Mouse (Mus musculus) right cerebral cortex, postnatal 4 days (tissue): ENCODE data around the gene Cacnb2.

Source experiments
- DNase-seq: peaks from one replicate; pipeline ENCODE4 v3.0.0-alpha.2; 2022

Cacnb2 gene

DNA sequence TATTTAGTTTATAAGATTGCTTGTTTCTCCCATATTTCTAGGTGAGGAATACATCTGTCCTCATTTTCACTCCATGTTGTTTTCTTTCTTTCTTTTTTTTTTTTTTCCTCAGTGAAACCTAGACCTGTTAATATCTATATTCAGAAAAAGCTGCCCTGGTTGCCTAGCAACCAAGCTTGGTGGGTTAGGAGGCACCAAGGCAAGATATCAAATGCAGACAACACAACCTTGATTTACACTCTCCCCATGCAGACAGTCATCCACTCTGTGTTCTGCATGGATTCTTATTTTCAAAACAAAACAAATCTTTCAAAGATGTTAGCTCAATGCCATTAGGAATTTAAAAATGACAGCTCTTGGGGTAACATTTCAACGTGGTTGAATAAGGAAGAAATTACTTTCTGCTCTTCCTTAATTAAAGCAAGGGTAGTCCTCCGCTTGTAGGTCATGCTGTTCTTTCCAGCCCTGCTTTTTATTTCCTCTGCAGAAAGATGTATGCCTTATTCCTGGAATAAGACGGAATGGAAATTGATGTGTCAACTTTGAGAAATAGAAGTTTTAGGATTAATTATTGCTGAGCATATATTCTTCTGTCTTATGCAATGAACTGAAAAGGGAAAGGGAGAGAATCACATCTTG lies 172.1 kb downstream of the Cacnb2 start:
- DNase-seq: no peak

DNA sequence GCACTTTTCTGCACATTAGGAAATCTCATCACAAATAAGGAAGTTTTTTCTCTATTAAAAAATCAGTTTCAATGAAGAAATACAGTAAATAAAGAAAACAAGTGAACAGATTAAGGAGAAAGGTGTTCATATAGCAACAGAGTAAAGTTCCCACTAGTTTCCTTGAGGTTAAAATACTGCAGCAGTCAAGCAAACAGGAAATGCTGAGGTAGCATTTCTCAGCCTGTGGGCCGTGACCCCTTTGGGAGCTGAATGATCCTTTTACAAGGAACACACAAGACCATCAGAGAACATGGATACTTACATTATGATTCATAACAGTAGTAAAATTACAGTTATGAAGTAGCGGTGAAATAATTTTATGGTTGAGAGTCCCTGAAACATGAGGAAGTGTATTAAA lies 185.1 kb downstream of the Cacnb2 start:
- no peak for DNase-seq

DNA sequence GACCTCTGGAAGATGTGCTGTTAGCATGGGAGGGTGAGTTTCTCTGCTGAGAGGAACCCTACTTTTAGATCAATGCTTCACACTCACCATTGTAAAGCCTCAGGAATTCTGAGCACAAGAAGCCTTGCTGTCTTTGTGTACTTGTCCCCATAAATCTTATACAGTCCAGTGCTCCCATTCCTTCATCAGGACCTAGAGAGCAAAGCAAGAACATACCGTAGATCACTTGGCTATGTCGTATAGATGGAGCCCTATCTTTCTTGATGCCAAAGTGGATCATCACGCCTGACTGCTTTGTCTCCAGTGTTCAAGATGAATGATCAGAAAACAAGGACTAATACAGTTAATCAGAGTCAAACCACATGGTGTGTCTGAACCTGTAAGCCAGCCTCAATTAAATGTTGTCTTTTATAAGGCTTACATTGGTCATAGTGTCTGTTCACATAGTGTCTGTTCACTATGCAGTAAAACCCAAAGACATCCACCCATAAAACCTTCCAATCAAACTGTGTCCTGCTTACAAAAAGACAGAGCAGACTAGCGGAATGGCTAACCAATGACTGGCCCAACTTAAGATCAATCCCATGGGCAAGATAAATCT lies 198.7 kb downstream of the Cacnb2 start:
- no peak for DNase-seq

DNA sequence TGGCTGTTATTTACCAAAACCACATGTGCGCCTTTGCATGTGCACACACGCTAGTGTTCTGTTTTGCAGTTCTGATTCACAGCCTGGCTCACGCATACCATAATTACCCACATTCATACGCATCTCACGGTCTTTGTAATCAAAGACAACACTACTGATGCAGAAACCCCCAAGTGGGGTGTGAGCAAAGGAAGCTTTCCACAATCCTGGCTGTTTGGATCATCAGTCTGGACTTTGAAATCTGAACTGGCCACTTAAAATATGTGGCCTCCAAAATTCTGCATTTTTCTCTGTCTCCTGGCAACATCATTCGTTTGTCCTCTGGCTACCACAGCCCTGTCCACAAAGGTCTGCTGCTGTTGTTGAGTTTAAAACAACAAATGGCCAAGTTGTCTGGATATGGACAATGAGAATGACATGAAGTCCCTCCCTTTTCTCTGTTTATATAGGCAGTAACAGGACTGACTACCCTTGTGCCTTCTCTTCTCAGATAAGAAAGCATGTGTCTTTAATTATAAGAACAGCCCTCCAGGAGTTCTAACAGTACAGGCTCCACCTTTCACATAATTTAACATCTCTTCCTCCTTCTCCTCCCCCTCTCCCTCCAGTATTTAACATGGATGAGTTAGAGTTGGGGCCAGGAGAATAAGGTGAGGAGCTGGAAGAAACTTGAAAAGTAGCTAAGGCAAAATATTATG lies 204.9 kb downstream of the Cacnb2 start:
- no peak for DNase-seq

DNA sequence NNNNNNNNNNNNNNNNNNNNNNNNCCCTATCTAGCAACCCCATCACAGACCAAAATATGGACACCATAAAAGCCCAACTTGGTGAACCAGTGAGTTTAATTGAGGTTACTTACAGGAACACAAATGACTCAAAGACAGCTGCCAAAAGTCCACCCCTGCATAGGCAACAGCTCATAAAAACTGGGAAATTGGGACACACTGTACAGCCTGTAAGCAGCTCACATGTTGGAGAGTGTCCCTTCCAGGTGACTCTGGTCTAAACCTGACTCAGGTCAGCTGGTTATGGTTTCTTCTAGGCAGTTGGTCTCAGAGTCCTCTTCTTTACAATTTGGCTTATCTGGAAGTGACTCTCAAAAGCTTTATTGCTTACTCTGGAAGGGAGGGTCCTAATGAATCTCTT lies 212.1 kb downstream of the Cacnb2 start:
- DNase-seq: no peak

DNA sequence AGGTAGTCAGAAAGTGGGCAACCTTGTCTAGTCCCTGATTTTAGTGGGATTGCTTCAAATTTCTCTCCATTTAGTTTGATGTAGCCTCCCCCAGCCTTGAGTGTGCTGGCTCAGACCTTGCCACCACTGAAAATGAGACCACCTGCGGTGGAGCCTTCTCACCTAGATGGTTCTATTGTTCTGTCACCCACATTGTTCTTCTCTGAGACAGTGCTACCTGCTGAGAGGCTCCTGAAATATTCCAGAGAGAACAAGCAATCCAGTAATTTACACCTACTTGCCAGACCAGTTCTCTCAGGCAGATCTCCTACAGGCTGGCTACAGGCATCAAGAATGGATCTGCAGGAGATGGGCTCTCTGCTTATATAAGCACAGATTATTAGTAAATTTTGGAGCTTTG lies 215.8 kb downstream of the Cacnb2 start:
- DNase-seq: no peak

DNA sequence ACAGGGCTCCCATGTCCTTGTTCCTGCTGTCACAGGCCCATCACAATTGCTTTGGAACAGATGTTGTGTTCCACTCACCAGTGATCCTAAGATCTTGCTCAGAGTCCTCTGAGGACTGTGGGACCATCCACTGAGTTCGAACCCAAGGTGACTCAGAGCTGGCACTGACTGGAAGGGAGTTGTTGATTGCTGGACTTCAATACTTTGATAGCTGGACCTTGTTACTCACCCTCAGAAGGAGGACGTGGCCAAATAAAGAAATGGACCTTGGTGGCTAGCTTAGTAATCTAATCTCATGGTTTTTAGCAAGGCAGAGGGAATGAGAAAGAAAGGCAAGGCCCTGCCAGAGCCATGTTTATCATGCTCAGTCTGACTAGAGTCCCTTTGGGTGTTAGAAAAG lies 218.1 kb downstream of the Cacnb2 start:
- DNase-seq: no peak

DNA sequence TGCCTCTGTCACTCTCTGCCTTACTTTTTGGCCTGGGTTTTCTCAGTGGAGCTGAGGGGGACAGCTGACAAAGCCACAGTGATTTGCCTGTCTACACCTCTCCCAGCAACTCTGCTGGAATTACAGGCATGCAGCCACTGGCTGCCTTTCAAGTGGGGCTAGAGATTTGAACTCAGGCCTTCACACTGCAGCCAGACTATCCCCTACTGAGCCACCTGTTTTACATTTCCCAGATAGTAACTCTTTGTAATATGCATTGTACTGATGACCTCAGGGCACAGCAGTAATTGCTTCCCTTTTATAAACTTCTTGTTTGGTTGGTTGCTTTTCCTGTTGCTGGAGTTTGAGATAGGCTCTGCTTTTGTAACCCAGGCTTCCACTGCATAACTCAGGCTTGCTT lies 220.2 kb downstream of the Cacnb2 start:
- DNase-seq: no peak

DNA sequence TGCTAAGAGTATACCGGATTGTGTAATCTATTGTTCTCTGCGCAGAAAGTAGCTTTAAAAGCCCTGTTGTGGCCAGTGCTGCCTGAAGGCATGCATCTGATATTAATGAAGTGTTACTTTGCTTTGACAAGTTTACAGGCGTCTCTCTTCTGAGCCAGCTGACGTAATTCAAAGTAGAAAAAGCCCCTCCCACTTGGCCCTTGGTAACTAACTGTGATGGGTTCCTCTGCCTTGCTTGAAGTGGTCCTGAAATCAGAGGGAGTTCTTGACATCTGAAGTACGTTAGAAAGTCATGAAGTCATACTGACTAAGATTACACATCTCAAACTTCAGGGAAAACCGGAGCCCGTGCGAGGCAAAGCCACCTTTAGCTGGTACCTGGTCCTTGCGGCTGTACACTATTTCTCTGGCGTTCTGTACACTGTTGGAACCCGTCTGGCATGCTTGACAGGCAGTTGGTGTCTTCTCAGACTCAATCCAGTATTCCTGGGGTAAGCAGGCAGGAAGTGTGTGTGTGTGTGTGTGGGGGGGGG lies 221.0 kb downstream of the Cacnb2 start:
- DNase-seq: no peak

DNA sequence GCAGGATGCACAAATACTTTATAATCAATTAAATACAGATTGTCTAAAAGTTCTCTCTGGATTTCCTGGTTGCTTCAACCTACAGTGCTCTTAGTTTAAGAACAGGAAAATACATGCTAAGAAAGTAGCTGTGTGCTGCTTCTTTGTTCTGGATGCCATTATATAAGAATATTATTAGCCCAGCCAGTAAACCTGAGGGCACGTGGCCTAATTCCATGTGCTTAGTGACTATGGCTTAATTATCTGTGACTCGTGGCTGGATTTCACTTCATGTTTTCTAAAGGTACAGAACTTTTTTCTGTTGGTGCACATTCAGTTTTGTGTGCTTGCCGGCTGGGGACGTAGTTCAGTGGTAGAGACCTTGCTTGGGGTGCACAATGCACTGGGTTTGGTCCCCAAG lies 222.3 kb downstream of the Cacnb2 start:
- DNase-seq: no peak

DNA sequence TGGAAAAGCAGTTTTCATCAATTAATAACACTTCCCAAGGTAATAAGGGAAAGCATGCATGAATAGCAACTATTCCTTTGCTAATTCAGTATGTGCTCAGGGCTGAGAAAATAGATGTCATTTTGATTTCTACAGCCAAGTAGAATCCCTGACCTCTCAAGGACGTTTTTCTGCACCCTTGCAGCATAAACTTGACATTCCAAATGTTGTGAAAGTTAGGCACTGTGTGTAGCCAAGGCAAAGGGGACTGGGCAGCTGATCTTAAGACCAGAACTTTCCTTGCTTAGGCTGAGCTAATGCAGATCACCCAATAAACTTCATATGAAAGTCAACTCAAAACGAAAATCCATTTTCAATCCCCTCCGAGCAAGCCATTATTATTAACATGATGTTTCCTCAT lies 226.6 kb downstream of the Cacnb2 start:
- DNase-seq: no peak

DNA sequence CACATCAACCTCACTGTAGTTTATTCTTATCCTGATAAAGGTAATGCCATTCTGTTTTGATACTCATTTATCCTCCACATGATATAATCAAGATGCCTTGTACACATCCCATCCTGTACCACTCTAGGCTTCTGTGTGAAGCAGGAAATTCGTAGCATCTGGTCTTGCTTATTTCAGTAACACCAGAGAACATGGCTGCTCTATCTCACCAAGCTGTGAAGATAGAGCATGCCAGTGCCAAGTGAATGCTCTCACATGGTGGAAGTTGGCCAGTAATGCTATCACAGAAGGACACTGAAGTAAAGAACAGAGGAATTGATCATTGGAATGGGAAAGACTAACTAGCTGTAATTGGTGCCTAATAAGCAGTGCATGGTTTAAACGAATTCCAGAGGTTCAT lies 228.4 kb downstream of the Cacnb2 start:
- no peak for DNase-seq

DNA sequence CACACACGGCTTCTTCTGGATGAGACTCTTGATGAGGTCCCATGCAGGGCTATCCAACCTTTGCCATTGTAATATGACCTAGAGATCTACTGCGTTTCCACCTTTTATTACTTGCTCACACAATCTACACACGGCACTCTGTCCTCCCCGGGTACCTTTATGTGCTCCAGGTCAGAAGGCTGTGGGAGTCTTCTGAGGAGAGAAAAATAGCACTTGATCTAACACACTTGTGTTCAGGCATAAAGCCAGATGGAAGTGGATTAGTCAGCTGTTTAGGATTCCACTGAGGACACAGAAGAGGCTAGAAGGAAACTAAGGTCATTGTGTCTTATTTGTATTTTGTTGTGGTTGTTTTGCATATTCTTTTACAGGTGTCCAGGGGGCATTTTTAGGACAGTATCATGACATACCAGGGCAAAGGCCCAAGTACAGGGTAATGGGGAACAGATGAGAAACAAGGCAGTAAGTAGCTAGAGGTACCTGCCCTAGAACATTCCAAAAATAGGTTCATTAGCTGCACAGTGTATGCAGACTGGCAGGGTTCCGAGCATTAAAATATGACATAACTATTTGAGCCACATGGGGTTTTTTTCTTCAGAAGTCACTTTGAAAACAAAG lies 231.9 kb downstream of the Cacnb2 start:
- no peak for DNase-seq

DNA sequence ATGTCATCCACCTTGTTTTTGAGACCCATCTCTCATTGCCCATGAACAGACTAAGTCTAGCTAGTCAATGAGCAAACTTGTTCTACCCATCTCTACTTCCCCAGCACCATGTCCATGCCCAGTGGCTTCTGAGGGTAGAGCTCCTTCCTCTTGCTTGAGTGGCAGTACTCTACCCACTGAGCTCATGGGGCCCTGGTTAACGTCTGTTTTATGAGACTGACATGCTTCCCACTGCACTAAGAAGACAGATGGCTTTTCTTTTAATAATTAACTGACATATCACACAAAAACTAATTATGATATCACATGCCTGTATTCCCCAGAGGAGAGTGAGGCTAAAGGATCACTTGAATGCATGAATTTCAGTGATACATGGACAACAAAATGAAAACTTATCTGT lies 238.4 kb downstream of the Cacnb2 start:
- DNase-seq: no peak

DNA sequence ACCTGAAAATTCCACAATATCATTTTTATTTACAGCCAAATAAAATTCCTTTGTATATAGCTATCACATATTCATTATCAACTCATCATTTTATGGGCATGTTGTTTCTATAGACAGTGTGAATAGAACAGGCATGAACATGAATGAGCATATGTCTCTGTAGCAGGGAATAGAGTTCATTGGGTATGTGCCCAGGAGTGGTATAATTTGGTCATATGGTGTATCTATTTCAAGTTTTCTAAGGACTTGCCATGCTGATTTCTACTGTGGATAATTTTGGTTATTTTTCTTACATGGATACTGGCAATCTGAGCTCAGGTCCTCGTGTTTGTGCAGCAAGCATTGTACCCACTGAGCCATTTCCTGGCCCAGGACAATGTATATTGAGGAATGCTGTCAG lies 243.8 kb downstream of the Cacnb2 start:
- DNase-seq: no peak

DNA sequence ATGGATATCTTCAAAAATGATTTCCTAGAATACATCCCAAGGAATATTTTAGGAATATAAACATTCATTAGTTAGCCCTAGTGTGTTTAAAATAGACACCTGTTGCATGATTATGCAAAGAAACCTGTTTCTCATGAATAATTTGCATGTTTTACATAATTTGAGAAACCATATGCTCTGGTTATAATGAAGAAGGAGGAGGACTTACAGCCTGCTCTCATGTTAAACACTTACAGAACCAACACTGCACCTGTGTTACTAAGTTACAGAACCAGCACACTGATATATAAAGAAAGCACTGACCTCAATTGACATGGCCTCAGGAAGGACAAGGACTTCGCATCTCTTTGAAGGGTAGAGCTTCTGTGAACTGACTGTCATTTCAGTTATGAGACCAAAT lies 244.3 kb downstream of the Cacnb2 start:
- DNase-seq: no peak

DNA sequence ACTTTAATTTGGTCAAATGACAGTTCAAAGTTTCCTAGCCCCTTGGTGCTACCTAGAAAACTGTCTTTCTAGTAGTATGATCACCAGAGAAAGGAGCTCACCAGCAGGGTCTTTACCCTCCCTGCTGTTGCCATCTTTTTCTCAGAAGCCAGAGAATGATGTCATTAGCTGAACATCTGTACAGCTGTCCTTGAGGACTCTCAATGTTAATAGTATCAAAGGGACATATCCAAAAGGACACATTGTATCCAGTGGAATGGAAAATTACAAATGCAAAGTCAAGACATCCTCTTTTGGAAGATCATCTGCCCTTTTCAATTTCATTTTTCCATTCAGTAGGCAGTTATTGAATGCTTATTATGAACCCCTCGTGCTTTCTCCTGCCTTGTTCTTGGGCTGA lies 247.9 kb downstream of the Cacnb2 start:
- no peak for DNase-seq

DNA sequence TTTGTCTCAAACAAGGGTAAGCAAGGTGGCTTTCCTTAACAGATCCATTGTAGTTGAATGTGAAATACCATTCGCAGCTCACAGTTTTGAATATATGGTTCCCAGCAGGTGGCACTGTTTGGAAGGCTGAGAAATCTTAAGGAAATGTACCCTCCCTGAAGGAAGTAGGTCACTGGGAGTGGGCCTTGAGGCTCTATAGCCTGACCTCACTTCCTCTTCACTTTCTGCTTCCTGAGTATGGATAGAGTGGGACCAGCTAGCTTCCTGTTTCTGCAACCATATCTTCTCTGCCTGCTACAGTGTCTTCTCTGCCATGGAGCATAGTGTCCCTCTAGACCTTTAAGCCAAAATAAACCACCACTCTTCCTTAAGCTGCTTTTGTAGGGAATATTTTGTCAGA lies 248.5 kb downstream of the Cacnb2 start:
- DNase-seq: no peak

DNA sequence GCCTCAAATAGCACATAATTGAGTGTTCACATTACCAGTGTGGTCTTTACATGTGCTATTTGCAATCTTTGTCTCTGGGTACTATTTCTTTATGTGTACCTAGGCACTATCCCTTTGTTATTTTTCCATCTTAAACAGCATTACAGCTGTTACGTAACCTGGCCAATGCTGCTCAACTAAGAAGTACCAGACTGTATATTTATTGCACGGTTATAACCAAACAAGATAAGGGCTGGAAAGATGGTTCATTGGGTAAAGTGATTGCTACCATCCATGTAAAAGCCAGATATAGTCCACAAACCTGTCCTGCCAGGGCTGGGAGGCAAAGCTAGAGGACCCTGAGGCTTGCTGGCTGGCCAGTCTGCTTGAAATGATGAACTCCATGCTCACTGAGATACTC lies 251.2 kb downstream of the Cacnb2 start:
- no peak for DNase-seq

DNA sequence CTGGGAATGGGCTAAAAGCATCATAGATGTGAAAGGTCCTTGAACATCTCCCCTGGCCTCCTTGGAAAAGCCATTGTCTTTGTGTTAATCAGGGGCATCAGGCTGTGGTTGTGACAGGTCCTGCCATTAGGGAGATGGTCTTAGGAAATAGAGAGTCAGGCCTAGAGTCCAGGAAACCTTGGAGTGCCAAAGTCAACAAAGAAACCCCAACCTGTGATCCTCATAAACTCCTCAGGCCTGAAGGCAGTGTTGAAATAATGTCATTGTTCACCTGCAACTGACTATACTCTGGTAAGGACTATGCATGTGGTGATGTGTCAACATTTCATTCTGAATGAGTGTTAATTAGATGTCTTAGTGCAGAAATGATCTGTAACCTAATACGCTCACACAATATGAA lies 255.4 kb downstream of the Cacnb2 start:
- DNase-seq: no peak

DNA sequence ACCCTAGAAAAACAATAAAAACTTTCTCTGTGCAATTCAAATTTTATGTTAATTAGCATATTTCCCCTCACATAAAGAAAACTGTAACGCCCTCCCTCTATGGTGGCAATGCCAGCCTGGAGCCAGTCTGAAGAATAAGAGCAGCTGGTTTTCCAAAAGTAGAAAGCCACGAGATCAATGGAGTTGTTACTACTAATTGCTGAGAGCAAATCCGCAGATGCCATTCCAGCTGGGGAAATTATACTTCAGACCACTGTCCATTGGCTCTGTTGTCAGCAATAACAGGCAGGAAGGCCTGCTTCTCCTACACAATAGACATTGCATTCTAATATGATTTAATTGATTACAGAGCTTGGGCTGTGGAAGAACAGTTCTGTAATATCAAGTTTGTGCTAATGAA lies 257.5 kb downstream of the Cacnb2 start:
- no peak for DNase-seq

DNA sequence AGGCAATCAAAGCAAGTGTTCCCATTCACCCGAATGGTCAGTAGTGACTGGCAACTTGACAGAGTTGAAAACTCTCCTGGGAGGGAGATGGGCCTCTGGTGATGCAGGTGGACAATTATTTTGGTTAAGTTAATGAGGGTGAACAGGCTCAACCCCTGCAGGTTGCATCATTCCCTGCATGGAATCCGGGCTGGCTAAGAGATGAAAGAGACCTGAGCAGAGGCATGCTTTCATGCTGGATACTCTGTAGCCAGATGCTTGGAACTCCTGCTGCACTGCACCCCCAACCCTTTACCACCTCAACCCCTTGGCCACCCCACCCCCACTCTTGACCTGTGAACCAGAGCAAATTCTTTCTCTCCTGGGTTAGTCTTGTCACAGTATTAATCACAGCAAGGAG lies 258.7 kb downstream of the Cacnb2 start:
- DNase-seq: no peak

DNA sequence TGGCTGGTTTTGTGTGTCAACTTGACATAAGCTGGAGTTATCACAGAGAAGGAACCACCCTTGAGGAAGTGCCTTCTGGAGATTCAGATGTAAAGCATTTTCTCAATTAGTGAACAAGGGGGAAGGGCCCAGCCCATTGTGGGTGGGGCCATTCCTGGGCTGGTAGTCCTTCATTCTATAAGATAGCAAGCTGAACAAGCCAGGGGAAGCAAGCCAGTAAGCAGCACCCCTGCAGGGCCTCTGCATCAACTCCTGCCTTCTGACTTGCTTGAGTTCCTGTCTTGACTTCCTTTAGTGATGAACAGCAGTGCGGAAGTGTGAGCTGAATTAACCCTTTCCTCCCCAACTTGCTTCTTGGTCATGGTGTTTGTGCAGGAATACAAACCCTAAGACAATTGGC lies 260.1 kb downstream of the Cacnb2 start:
- no peak for DNase-seq

DNA sequence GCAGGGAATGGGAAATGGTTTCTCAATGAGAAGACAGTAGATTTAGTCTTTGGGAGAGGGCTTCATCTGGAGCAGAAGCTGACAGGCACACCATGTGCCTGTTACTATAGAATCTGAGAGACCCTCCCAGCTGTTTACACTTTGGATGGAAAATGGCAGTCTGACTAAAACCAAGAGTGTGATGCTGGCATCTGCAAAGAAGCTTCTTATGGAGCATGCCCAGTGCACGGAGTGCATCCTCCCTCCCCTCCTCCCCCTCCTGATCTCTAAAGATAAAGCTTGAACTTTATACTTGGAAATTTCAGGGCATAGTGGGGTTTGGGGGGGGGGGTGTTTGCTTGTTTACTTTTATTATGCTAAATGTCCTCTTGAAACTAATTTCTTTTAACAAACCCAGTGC lies 270.2 kb downstream of the Cacnb2 start:
- no peak for DNase-seq
